Mouse (Mus musculus): ENCODE data around the gene Lrp1. TPM values are rescaled to one million over a fixed set of nuclear protein-coding genes. Genes with fewer than 3 reads are reported as not detected.
A peak's percentile ranks its signal among the peaks of the same experiment; 100 is the strongest.

The Lrp1 gene
- polyA plus RNA-seq, 1 experiment from 2014 or later = 55.5 TPM

DNA sequence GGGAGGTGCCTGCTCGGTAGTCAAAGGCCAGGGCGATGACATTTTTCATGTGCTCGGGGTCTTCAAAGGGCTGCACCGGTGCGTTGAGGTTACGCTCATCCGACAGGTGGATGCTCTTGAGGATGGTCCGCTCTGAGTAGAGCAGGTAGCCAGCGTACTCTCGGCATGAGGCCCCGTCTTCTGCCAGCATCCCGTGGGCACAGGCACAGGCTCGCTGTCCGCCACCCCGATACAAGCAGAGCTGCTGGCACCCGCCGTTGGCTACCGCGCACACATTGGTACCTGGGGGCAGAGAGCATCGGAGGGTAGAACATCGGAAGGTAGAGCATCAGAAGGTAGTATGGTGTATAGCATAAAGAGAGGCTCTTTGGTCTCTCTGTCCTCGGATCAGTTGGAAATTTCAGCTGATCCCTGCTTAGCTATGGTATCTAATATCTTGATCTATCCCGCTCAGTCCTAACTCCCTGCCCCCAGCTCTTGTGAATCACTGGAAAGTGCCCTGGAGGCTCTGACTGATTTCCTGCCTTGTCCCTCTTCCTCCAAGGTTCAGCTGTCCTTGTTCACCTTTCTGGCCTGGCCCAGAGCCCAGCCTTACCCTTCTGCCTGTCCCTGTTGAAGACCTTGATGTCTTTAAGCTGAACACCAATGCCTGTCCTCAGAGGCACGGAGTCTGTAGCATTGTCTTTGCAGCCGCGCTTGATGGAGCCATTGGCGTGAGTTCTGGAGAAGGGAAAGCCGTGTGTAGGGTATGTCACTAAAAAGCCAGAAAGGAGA lies 54.2 kb downstream of the Lrp1 start:
- WGBS = 93% methylated on average over 28 of the region's 28 CpGs

GRCm38 (mm10) chr10:127564301-127564700 lies 56.6 kb downstream of the Lrp1 start:
- peaks cover 26% of the 10 kb centered on the region for H3K36me3 ChIP-seq (replicated peaks; ENCODE audit: control insufficient read depth, insufficient read depth, low read depth, low read length)

More for the DNA sequence above, 54.2 kb downstream of the Lrp1 start:
- Histone ChIP-seq H3K9me3 (replicated peaks; ENCODE audit: control insufficient read depth, low read length) (no peaks in the 10 kb centered on the region), H3K36me3 (replicated peaks; ENCODE audit: control insufficient read depth, insufficient read depth, low read depth, low read length) (peaks cover 28% of the 10 kb centered on the region), H3K27me3 (ENCODE audit: control insufficient read depth, insufficient read depth, low read length) (no peaks in the 10 kb centered on the region), H3K9ac (replicated peaks; ENCODE audit: low read length) (no peak overlapping the region), H3K4me1 (ENCODE audit: control insufficient read depth, insufficient read depth, low read length) (no peaks in the 10 kb centered on the region), H3K4me3 (ENCODE audit: low read depth, low read length) (no peak overlapping the region), H3K27ac (replicated peaks; ENCODE audit: low read depth, low read length) (no peak overlapping the region), H3K4me2 (ENCODE audit: low read depth, low read length) (no peak overlapping the region)
- DNase-seq (ENCODE audit: low spot score) (no peak), ATAC-seq (replicated peaks; ENCODE audit: insufficient number of reproducible peaks, low FRiP score, low TSS enrichment, low read depth) (no peak)

DNA sequence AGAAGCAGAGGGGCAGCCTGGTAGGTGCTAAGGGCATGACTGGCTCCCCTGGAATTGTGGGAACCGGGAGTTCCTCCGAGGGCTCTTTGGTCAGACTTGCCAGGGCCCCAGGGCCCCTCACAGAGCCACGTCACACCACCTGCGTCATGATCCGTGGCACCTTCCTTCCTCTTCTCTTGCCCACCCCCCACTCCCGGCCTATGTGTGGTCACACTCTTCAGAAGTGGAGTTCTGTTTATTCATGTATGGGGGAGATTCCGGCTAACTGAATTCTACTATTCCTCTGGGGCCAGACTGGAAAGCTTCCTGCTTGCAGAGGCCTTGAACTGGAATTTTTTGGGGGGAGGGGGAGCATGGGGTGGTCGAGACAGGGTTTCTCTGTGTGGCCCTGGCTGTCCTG lies 57.1 kb downstream of the Lrp1 start:
- Histone ChIP-seq H3K27ac (replicated peaks; ENCODE audit: low read depth, low read length) (0 out of 2 replicates have a peak overlapping the region, but pooled peaks have one; percentile 13), H3K9me3 (replicated peaks; ENCODE audit: control insufficient read depth, low read length) (no peaks in the 10 kb centered on the region), H3K4me3 (ENCODE audit: low read depth, low read length) (no peak overlapping the region), H3K36me3 (replicated peaks; ENCODE audit: control insufficient read depth, insufficient read depth, low read depth, low read length) (peaks cover 26% of the 10 kb centered on the region), H3K4me1 (ENCODE audit: control insufficient read depth, insufficient read depth, low read length) (no peaks in the 10 kb centered on the region), H3K4me2 (ENCODE audit: low read depth, low read length) (no peak overlapping the region), H3K27me3 (ENCODE audit: control insufficient read depth, insufficient read depth, low read length) (no peaks in the 10 kb centered on the region), H3K9ac (replicated peaks; ENCODE audit: low read length) (no peak overlapping the region)
- ATAC-seq (replicated peaks; ENCODE audit: insufficient number of reproducible peaks, low FRiP score, low TSS enrichment, low read depth) = no peak
- WGBS = 65% methylated on average over 8 of the region's 8 CpGs
- peak; percentile 15 for DNase-seq (ENCODE audit: low spot score)

More at GRCm38 (mm10) chr10:127564301-127564700, 56.6 kb downstream of the Lrp1 start:
- no peaks in the 10 kb centered on the region for H3K9me3 ChIP-seq (replicated peaks; ENCODE audit: control insufficient read depth, low read length)
- H3K9ac ChIP-seq (replicated peaks; ENCODE audit: low read length) = no peak overlapping the region
- H3K4me1 ChIP-seq (ENCODE audit: control insufficient read depth, insufficient read depth, low read length) = no peaks in the 10 kb centered on the region
- H3K27me3 ChIP-seq (ENCODE audit: control insufficient read depth, insufficient read depth, low read length) = no peaks in the 10 kb centered on the region
- WGBS = 54% methylated on average over 13 of the region's 13 CpGs
- DNase-seq (ENCODE audit: low spot score) (peak; percentile 14), ATAC-seq (replicated peaks; ENCODE audit: insufficient number of reproducible peaks, low FRiP score, low TSS enrichment, low read depth) (peak; percentile 64; the same call in 1 of the 2 replicates)
- no peak overlapping the region for H3K27ac ChIP-seq (replicated peaks; ENCODE audit: low read depth, low read length)
- H3K4me3 ChIP-seq (ENCODE audit: low read depth, low read length) = no peak overlapping the region
- no peak overlapping the region for H3K4me2 ChIP-seq (ENCODE audit: low read depth, low read length)

GRCm38 (mm10) chr10:127561145-127561544 lies 59.8 kb downstream of the Lrp1 start:
- H3K4me2 ChIP-seq (ENCODE audit: low read depth, low read length) = no peak overlapping the region
- DNase-seq (ENCODE audit: low spot score) (no peak), ATAC-seq (replicated peaks; ENCODE audit: insufficient number of reproducible peaks, low FRiP score, low TSS enrichment, low read depth) (no peak)
- H3K4me1 ChIP-seq (ENCODE audit: control insufficient read depth, insufficient read depth, low read length) = no peaks in the 10 kb centered on the region
- H3K27me3 ChIP-seq (ENCODE audit: control insufficient read depth, insufficient read depth, low read length) = no peaks in the 10 kb centered on the region
- no peak overlapping the region for H3K4me3 ChIP-seq (ENCODE audit: low read depth, low read length)
- H3K9me3 ChIP-seq (replicated peaks; ENCODE audit: control insufficient read depth, low read length) = no peaks in the 10 kb centered on the region
- peaks cover 34% of the 10 kb centered on the region for H3K36me3 ChIP-seq (replicated peaks; ENCODE audit: control insufficient read depth, insufficient read depth, low read depth, low read length)
- H3K27ac ChIP-seq (replicated peaks; ENCODE audit: low read depth, low read length) = no peak overlapping the region
- H3K9ac ChIP-seq (replicated peaks; ENCODE audit: low read length) = no peak overlapping the region

DNA sequence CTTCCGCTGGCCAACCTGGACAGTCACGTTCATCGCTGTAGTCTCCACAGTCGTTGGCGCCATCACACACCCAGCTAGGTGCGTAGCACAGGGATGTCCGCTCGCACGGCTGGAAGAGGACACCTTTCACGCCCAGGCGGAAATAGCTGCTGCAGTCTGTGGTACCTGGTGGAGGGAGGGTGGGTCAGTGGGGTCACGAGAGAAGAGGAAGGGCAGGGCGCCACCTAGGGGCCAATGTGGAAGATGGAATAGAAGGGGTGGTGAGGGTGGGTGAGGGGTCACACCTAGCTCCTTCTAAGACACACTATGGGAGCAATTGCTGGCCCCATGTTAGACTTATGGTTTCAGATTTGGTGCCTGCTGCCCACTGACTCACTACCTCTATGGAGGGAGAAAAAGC lies 63.6 kb downstream of the Lrp1 start:
- DNase-seq (ENCODE audit: low spot score) = no peak
- Histone ChIP-seq H3K4me2 (ENCODE audit: low read depth, low read length) (no peak overlapping the region), H3K36me3 (replicated peaks; ENCODE audit: control insufficient read depth, insufficient read depth, low read depth, low read length) (peaks cover 42% of the 10 kb centered on the region), H3K4me1 (ENCODE audit: control insufficient read depth, insufficient read depth, low read length) (no peaks in the 10 kb centered on the region), H3K27me3 (ENCODE audit: control insufficient read depth, insufficient read depth, low read length) (no peaks in the 10 kb centered on the region), H3K9ac (replicated peaks; ENCODE audit: low read length) (no peak overlapping the region), H3K27ac (replicated peaks; ENCODE audit: low read depth, low read length) (no peak overlapping the region), H3K4me3 (ENCODE audit: low read depth, low read length) (no peak overlapping the region), H3K9me3 (replicated peaks; ENCODE audit: control insufficient read depth, low read length) (no peaks in the 10 kb centered on the region)
- ATAC-seq (replicated peaks; ENCODE audit: insufficient number of reproducible peaks, low FRiP score, low TSS enrichment, low read depth) = no peak
- WGBS = 89% methylated on average over 13 of the region's 13 CpGs

GRCm38 (mm10) chr10:127555703-127556102 lies 65.2 kb downstream of the Lrp1 start:
- ATAC-seq (replicated peaks; ENCODE audit: insufficient number of reproducible peaks, low FRiP score, low TSS enrichment, low read depth) (no peak), DNase-seq (ENCODE audit: low spot score) (no peak)
- 74% methylated on average over 18 of the region's 18 CpGs for WGBS
- Histone ChIP-seq H3K4me2 (ENCODE audit: low read depth, low read length) (no peak overlapping the region), H3K9me3 (replicated peaks; ENCODE audit: control insufficient read depth, low read length) (no peaks in the 10 kb centered on the region), H3K4me3 (ENCODE audit: low read depth, low read length) (no peak overlapping the region), H3K36me3 (replicated peaks; ENCODE audit: control insufficient read depth, insufficient read depth, low read depth, low read length) (peaks cover 41% of the 10 kb centered on the region), H3K27me3 (ENCODE audit: control insufficient read depth, insufficient read depth, low read length) (no peaks in the 10 kb centered on the region), H3K4me1 (ENCODE audit: control insufficient read depth, insufficient read depth, low read length) (no peaks in the 10 kb centered on the region), H3K9ac (replicated peaks; ENCODE audit: low read length) (no peak overlapping the region), H3K27ac (replicated peaks; ENCODE audit: low read depth, low read length) (no peak overlapping the region)

DNA sequence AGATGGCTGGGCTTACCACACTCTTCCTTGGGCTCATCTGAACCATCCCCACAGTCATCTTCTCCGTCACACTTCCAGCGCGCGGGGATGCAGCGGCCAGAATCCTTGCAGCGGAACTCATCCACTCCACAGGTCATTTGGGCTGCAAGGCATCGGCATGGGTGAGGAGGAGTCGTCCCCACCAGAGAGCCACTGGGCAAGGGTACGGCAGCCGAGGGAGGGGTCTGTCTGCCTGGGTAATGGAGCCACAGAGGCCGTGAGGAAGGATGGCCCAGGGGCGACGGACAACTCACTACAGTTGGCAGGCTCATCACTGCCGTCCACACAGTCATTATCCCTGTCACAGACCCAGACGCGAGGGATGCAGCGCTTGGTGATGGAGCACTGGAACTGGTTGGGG lies 71.1 kb downstream of the Lrp1 start:
- Histone ChIP-seq H3K4me3 (ENCODE audit: low read depth, low read length) (no peak overlapping the region), H3K4me1 (ENCODE audit: control insufficient read depth, insufficient read depth, low read length) (no peaks in the 10 kb centered on the region), H3K27me3 (ENCODE audit: control insufficient read depth, insufficient read depth, low read length) (no peaks in the 10 kb centered on the region), H3K27ac (replicated peaks; ENCODE audit: low read depth, low read length) (no peak overlapping the region), H3K9ac (replicated peaks; ENCODE audit: low read length) (no peak overlapping the region), H3K36me3 (replicated peaks; ENCODE audit: control insufficient read depth, insufficient read depth, low read depth, low read length) (peaks cover 24% of the 10 kb centered on the region), H3K4me2 (ENCODE audit: low read depth, low read length) (no peak overlapping the region), H3K9me3 (replicated peaks; ENCODE audit: control insufficient read depth, low read length) (no peaks in the 10 kb centered on the region)
- WGBS = 92% methylated on average over 17 of the region's 17 CpGs
- ATAC-seq (replicated peaks; ENCODE audit: insufficient number of reproducible peaks, low FRiP score, low TSS enrichment, low read depth) (no peak), DNase-seq (ENCODE audit: low spot score) (no peak)

DNA sequence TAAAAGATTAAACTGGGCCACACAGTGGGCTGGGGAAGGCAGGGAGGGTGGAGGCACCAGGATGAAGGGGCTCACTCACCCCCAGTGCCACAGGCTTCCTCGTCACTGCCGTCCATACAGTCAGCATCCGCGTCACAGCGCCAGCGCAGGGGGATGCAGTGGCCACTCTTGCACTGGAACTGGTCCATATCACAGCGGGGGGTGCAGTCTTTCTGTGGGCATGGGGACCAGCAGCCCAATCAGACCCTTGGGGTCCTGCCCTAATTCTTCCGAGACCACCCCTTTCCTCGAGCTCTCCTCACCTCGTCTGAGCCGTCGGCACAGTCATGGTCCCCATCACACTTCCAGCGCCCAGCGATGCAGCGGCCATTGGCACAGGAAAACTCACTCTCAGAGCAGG lies 72.7 kb downstream of the Lrp1 start:
- H3K9ac ChIP-seq (replicated peaks; ENCODE audit: low read length) = no peak overlapping the region
- H3K4me1 ChIP-seq (ENCODE audit: control insufficient read depth, insufficient read depth, low read length) = no peaks in the 10 kb centered on the region
- no peak overlapping the region for H3K4me2 ChIP-seq (ENCODE audit: low read depth, low read length)
- WGBS = 97% methylated on average over 15 of the region's 15 CpGs
- no peak overlapping the region for H3K27ac ChIP-seq (replicated peaks; ENCODE audit: low read depth, low read length)
- H3K4me3 ChIP-seq (ENCODE audit: low read depth, low read length) = no peak overlapping the region
- H3K36me3 ChIP-seq (replicated peaks; ENCODE audit: control insufficient read depth, insufficient read depth, low read depth, low read length) = peaks cover 18% of the 10 kb centered on the region
- no peaks in the 10 kb centered on the region for H3K9me3 ChIP-seq (replicated peaks; ENCODE audit: control insufficient read depth, low read length)
- ATAC-seq (replicated peaks; ENCODE audit: insufficient number of reproducible peaks, low FRiP score, low TSS enrichment, low read depth) (no peak), DNase-seq (ENCODE audit: low spot score) (no peak)
- no peaks in the 10 kb centered on the region for H3K27me3 ChIP-seq (ENCODE audit: control insufficient read depth, insufficient read depth, low read length)
